Mouse (Mus musculus) kidney, postnatal 36 days (tissue): Measurements from ENCODE around the gene Folr2.

ENCODE experiments used
- DNase-seq, 2 experiments: peaks; one replicate each; pipeline ENCODE4 v3.0.0; 2021 to 2022; ENCODE audit warnings: mixed read lengths in 2 of 2

Folr2 gene

DNA sequence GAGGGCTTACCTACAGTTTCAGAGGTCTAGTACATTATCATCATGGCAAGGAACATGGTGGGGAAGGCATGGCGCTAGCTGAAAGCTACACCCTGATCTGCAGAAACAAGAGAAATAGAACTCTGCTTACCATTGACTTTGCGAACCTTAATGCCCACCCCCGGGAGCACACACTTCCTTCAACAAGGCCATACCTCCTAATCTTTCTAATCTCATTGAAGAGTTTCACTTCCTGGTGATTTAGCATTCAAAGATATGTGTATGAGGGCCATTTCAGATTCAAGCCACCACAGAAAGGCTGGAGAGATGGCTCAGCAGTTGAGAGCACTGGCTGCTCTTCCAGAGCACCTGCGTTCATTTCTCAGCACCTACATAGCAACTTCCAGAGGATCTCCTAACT, at the start of gene Folr2:
Gene Folr2 (minus strand): TSS at position 101 of the 400 bp plus-strand sequence.
- DNase-seq, result no peak

- DNase-seq, result no peak
These were observed 49.7 kb upstream of the Folr2 start for GRCm38 (mm10) chr7:101906696-101907095.

DNA sequence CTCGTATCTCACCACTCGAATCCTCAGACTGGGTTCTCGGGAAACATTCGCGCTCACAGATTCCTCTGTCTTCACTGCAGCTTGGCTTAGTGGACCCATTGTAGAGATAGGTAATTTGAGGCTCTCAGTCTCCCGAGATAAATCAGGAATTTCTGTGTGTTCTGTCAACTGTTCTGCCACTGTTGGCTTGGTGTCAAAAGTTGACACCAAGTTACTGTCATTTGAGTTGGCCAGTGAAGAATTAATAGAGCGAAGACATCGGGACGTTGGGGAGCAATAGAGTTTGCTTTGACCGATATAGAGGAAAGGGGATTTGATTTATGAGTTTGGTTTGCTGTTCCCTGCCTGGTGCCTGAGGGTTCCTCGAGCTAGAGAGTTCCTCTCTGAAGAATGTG, 49.3 kb upstream of the Folr2 start, which contains the start of gene Tomt:
Gene Tomt (minus strand): TSS at position 73 of the 395 bp plus-strand sequence.
- DNase-seq, result no peak

DNA sequence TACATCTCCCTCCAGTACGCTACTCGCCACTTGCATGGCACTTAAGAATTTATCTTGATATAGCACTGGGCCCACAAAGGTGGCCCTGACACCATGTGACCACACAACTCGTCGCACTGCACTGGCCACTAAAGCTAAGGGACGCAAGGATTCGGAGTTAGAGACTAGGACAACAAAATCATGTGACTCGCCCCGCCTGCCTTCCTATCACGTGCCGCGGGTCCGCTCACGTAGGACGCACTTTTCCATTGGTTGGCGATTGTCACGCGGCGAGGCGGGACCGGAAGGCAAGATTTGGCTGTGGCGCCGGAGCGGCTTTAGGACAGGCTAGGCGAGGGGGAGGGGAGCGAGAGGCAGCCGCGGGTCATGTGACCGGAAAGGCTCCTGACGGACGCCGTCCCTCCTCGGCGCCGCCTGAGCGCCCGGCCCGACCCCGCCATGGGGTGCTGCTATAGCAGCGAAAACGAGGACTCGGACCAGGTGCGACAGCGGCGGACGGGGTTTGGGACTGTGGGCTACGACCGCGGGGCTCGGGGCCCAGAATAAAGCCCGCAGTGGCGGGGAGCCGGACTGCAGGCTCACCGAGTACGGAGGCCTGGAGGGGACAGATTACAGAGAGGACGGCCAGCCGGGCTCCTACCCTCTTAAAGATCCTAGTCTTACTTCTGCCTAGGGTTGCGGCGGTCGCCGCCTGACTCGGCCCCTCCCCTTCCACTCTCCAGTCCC, 48.7 kb upstream of the Folr2 start, which contains the start of gene Lamtor1:
Gene Lamtor1 (plus strand): TSS at position 344 of the 726 bp plus-strand sequence.
- DNase-seq, result peak; percentile 100

DNA sequence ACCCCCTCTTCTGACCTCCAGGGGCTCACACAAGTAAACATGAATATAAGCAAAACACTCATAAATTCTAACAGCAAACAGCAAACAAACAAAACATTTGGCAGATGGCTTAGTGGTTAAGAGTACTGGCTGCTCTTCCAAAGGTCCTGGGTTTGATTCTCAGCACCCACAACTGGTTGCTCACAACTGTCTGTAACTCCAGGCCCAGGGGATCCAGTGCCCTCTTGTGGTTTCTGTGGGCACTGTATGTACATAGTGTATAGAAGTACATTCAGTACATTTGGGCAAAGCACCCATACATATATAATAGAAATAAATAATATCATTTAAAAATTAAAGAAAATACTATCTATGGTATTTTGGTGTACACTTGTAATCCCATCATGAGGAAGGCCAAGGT, 45.9 kb upstream of the Folr2 start:
- DNase-seq, result no peak

DNA sequence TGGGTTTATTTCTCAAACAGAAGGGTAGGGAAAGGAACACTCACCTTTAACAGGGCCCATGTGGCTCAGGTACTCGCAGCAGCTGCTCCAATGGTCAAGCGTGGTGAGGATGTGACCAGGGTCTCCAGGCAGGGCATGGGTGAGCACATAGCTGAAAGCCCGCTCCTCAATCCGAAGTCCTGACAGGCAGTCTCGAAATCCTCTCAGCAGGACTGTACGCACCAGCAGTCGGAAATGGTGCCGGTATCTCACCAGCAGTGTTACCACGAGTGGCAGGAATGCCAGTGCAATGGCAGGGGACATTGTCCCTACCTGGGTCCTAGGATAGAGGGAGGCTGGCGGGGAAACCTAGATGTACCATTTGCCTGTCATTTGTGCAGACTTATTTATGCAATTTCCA, 45.0 kb upstream of the Folr2 start:
- DNase-seq, result no peak

- peak in 1 of 2 experiments; percentile 18 for DNase-seq
These were observed 43.5 kb upstream of the Folr2 start for GRCm38 (mm10) chr7:101900331-101901097.

- peak; percentile 97 to 99 for DNase-seq
These were observed 39.4 kb upstream of the Folr2 start for GRCm38 (mm10) chr7:101896104-101897066.

DNA sequence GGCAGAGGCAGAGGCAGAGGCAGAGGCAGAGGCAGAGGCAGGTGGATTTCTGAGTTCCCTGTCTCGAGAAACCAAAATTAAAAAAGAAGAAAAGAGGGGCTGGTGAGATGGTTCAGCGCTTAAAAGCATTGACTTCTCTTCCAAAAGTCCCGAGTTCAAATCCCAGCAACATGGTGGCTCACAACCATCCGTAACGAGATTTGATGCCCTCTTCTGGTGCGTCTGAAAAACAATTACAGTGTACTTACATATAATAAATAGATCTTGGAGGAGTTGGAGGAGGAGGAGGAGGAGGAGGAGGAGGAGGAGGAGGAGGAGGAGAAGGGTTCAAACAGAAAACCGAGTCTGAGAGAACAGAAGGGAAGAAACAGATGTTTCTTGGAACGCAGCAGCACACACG, 38.7 kb upstream of the Folr2 start:
- no peak for DNase-seq

DNA sequence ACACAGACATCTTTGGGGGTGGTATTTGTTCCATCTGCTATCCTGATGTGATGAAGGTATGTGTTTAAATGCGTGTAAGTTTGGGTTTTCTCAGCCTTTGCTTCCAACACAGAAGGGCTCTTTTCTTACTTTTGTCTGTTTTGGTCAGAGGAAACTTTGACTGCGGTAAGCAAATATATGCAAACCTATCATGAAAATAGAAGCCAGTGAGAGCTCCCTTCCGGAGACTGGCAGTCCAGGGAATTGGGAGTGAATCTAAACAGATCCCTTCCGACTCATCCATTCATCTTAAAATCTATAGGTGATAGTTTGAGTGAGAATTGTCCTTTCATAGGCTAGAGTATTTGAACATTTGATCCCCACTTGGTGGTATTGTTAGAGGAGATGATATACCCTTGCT, 31.5 kb upstream of the Folr2 start:
- DNase-seq, result no peak

GRCm38 (mm10) chr7:101886274-101886673, 29.3 kb upstream of the Folr2 start:
- DNase-seq, result no peak

DNA sequence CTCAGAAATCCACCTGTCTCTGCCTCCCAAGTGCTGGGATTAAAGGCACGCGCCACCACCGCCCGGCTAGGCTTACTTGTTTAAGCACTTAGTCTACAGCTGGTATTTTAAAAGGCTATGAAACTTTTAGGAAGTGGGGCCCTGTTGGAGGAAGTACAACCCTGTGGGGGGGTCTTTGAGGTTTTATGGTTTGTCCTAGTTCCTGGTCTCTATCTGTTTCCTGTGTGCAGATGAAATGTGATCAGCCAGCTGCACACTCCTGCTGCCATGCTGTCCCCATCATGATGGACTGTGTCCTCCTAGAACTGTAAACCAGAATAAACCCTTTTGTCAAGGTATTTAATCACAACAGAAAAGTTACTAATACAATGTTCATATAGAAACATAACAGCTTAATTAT, 27.2 kb upstream of the Folr2 start:
- no peak for DNase-seq

DNA sequence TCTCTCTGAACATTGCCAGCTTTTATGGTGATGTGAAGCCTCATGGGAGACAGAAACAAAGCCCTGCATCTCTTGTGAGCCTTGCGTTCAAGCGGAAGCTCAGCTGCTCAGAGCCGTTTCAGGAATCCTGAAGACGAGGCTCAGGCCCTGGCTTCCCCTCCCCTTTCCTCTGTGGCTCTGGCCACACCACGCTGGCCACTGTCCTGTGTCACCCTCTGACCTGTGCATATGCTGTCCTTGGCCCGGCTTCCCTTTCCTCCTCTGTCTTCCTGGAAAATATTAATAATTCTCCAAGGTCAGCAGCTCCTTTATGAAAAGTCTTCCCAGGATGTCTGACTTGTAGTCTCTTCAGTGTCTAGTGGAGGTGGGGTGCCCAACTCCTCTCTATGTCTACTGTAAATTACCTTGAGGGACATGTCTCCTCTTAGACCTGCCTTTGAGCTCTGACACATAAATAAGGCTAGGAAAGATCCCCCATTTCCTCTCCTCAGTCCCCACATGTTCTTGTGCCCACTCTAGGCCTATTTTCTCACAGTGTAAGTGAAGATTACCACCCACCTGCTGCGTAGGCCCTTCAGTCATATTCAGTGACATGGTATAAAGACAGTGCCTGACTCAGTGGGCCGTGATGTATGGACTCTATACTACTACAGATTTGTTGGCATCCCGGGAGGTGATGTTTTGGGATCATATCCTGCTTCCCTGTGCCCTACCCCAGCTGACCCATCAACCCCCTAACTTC, 25.6 kb upstream of the Folr2 start:
- peak; percentile 54 to 60 for DNase-seq

DNA sequence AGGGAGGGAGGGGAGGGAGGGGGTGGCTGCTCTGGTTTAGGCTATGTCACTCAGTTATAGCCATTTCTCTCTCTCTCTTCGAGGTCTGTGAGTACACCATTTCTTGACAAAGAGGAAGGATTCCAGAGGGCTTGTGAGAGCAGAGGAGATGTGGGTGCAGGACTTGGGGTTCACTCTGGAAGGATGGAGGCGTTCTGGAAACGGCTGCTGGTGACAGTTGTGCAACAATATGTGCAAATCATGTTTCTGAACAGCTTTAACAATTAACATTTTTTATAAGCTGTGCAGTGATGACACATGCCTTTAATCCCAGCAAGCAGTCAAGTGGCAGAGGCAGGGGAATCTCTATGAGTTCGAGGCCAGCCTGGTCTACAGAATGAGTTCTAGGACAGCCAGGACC, 23.9 kb upstream of the Folr2 start:
- no peak for DNase-seq

GRCm38 (mm10) chr7:101875978-101876377, 19.0 kb upstream of the Folr2 start:
- no peak for DNase-seq

GRCm38 (mm10) chr7:101871296-101871695, 14.3 kb upstream of the Folr2 start:
- DNase-seq, result peak; percentile 26 to 45

- peak; percentile 73 to 87 for DNase-seq
These were observed 13.6 kb upstream of the Folr2 start, which contains the start of gene Folr1 for GRCm38 (mm10) chr7:101870629-101871028. Folr1 (minus strand) TSS chr7:101870788.

GRCm38 (mm10) chr7:101869163-101869500, 12.1 kb upstream of the Folr2 start:
- DNase-seq, result peak; percentile 49 to 60

- DNase-seq, result peak; percentile 67 to 79
These were observed 11.5 kb upstream of the Folr2 start for GRCm38 (mm10) chr7:101868241-101869162.

DNA sequence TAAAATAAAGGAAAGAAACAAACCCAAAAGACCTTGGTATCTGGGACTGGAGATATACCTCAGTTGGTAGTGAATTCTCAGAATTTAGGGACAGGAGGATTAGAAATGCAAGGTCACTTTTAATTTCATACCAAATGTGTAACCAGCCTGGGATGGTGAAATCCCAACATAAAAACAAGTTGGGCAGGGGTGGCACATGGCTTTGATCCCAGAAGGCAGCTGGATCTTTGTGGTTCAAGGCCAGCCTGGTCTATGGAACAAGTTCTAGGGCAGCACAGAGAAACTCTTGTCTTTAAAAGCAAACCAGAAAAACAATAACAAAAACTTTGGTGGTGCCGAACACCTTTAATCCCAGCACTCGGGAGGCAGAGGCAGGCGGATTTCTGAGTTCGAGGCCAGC, 10.5 kb upstream of the Folr2 start:
- DNase-seq, result no peak
